Mouse (Mus musculus): Measurements from ENCODE around the gene Olfr101. TPM values are rescaled to one million over a fixed set of nuclear protein-coding genes. Genes with fewer than 3 reads are reported as not detected.

The Olfr101 gene
- total RNA-seq, 1 experiment, result not detected

GRCm38 (mm10) chr17:37275626-37276248 lies 28.4 kb downstream of the Olfr101 start:
- H3K27ac ChIP-seq (ENCODE audit: insufficient read depth, low read depth, low read length, poor library complexity, severe bottlenecking), result no peak overlapping the region
- no peak overlapping the region for H3K9ac ChIP-seq (ENCODE audit: insufficient read depth, low read depth, low read length, poor library complexity, severe bottlenecking)
- H3K9me3 ChIP-seq (ENCODE audit: control insufficient read depth, insufficient read depth, low read depth, low read length), result no peaks in the 10 kb centered on the region
- peaks cover 0 to 2% of the 10 kb centered on the region in 2 experiments; a peak in 1 of 4 replicates for H3K4me1 ChIP-seq (ENCODE audit: control insufficient read depth in 2 of 2, insufficient read depth in 2 of 2, low read length in 2 of 2, poor library complexity in 1 of 2)
- H3K4me3 ChIP-seq (ENCODE audit: insufficient read depth in 1 of 2, low read depth in 1 of 2, low read length in 2 of 2, poor library complexity in 1 of 2, severe bottlenecking in 1 of 2), result no peak overlapping the region
- in situ Hi-C loops (cut with MboI; ENCODE audit: low sequenced_read_pairs in 2 of 2, unreplicated experiment in 2 of 2), result no loop called here
- DNase-seq (ENCODE audit: low read depth, low spot score), result no peak
- no peak for TF ChIP-seq CHD2 (IDR thresholded peaks at IDR 0.05; ENCODE audit: low read depth, low read length)
- no peak for TF ChIP-seq ZC3H11A (IDR thresholded peaks at IDR 0.05; ENCODE audit: borderline replicate concordance, low read depth, low read length)
- no peak for TF ChIP-seq ZNF384 (IDR thresholded peaks at IDR 0.05; ENCODE audit: low read depth, low read length)
- TF ChIP-seq HCFC1 (IDR thresholded peaks at IDR 0.05; ENCODE audit: borderline replicate concordance, insufficient read depth, low read length), result no peak
- no peak for TF ChIP-seq MAFK (IDR thresholded peaks at IDR 0.05; ENCODE audit: insufficient read depth, low read depth, low read length)
- H3K36me3 ChIP-seq (ENCODE audit: control insufficient read depth, insufficient read depth, low read length, poor library complexity, severe bottlenecking), result no peaks in the 10 kb centered on the region

GRCm38 (mm10) chr17:37270702-37271092 lies 33.4 kb downstream of the Olfr101 start:
- no peak for DNase-seq (ENCODE audit: low read depth, low spot score)
- Histone ChIP-seq H3K4me3 (ENCODE audit: insufficient read depth in 1 of 2, low read depth in 1 of 2, low read length in 2 of 2, poor library complexity in 1 of 2, severe bottlenecking in 1 of 2) (peak overlapping the region; percentile 64), H3K36me3 (ENCODE audit: control insufficient read depth, insufficient read depth, low read length, poor library complexity, severe bottlenecking) (no peaks in the 10 kb centered on the region), H3K9me3 (ENCODE audit: control insufficient read depth, insufficient read depth, low read depth, low read length) (no peaks in the 10 kb centered on the region), H3K4me1 (ENCODE audit: control insufficient read depth in 2 of 2, insufficient read depth in 2 of 2, low read length in 2 of 2, poor library complexity in 1 of 2) (peaks cover 0 to 2% of the 10 kb centered on the region in 2 experiments; a peak in 1 of 4 replicates), H3K9ac (ENCODE audit: insufficient read depth, low read depth, low read length, poor library complexity, severe bottlenecking) (no peak overlapping the region), H3K27ac (ENCODE audit: insufficient read depth, low read depth, low read length, poor library complexity, severe bottlenecking) (no peak overlapping the region)
- in situ Hi-C loops (cut with MboI; ENCODE audit: low sequenced_read_pairs in 2 of 2, unreplicated experiment in 2 of 2), result no loop called here
- TF ChIP-seq CHD2 (IDR thresholded peaks at IDR 0.05; ENCODE audit: low read depth, low read length), result no peak
- TF ChIP-seq HCFC1 (IDR thresholded peaks at IDR 0.05; ENCODE audit: borderline replicate concordance, insufficient read depth, low read length), result no peak
- TF ChIP-seq MAFK (IDR thresholded peaks at IDR 0.05; ENCODE audit: insufficient read depth, low read depth, low read length), result no peak
- no peak for TF ChIP-seq ZNF384 (IDR thresholded peaks at IDR 0.05; ENCODE audit: low read depth, low read length)
- TF ChIP-seq ZC3H11A (IDR thresholded peaks at IDR 0.05; ENCODE audit: borderline replicate concordance, low read depth, low read length), result no peak

- TF ChIP-seq ZNF384 (IDR thresholded peaks at IDR 0.05; ENCODE audit: low read depth, low read length), result no peak
- no peak for TF ChIP-seq MAFK (IDR thresholded peaks at IDR 0.05; ENCODE audit: insufficient read depth, low read depth, low read length)
- peak; percentile 98 for TF ChIP-seq CHD2 (IDR thresholded peaks at IDR 0.05; ENCODE audit: low read depth, low read length)
- TF ChIP-seq HCFC1 (IDR thresholded peaks at IDR 0.05; ENCODE audit: borderline replicate concordance, insufficient read depth, low read length), result no peak
- 0 out of 2 replicates have a peak, but pooled peaks have one; percentile 32 for TF ChIP-seq ZC3H11A (IDR thresholded peaks at IDR 0.05; ENCODE audit: borderline replicate concordance, low read depth, low read length)
- Histone ChIP-seq H3K27ac (ENCODE audit: insufficient read depth, low read depth, low read length, poor library complexity, severe bottlenecking) (no peak within 1 kb of the TSS), H3K9ac (ENCODE audit: insufficient read depth, low read depth, low read length, poor library complexity, severe bottlenecking) (peak within 1 kb of the TSS; percentile 22), H3K4me3 (ENCODE audit: insufficient read depth in 1 of 2, low read depth in 1 of 2, low read length in 2 of 2, poor library complexity in 1 of 2, severe bottlenecking in 1 of 2) (peak within 1 kb of the TSS; percentile 64), H3K9me3 (ENCODE audit: control insufficient read depth, insufficient read depth, low read depth, low read length) (no peaks in the 10 kb centered on the region), H3K4me1 (ENCODE audit: control insufficient read depth in 2 of 2, insufficient read depth in 2 of 2, low read length in 2 of 2, poor library complexity in 1 of 2) (peaks cover 0 to 2% of the 10 kb centered on the region in 2 experiments; a peak in 1 of 4 replicates), H3K36me3 (ENCODE audit: control insufficient read depth, insufficient read depth, low read length, poor library complexity, severe bottlenecking) (no peaks in the 10 kb centered on the region)
- DNase-seq (ENCODE audit: low read depth, low spot score), result peak; percentile 89
- in situ Hi-C loops (cut with MboI; ENCODE audit: low sequenced_read_pairs in 2 of 2, unreplicated experiment in 2 of 2), result no loop called here
These were observed 33.9 kb downstream of the Olfr101 start, which contains the start of gene H2-M3 for GRCm38 (mm10) chr17:37270058-37270701. TSS of gene H2-M3 (plus strand) at chr17:37270220.

GRCm38 (mm10) chr17:37263626-37264025 lies 40.5 kb downstream of the Olfr101 start, which contains the start of gene Olfr98:
TSS of gene Olfr98 (minus strand) at chr17:37263749.
- Histone ChIP-seq H3K4me1 (ENCODE audit: control insufficient read depth in 2 of 2, insufficient read depth in 2 of 2, low read length in 2 of 2, poor library complexity in 1 of 2) (no peaks in the 10 kb centered on the region), H3K27ac (ENCODE audit: insufficient read depth, low read depth, low read length, poor library complexity, severe bottlenecking) (no peak within 1 kb of the TSS)
- in situ Hi-C loops (cut with MboI; ENCODE audit: low sequenced_read_pairs in 2 of 2, unreplicated experiment in 2 of 2), result no loop called here

More at GRCm38 (mm10) chr17:37263626-37264025, 40.5 kb downstream of the Olfr101 start, which contains the start of gene Olfr98:
- no peaks in the 10 kb centered on the region for H3K9me3 ChIP-seq (ENCODE audit: control insufficient read depth, insufficient read depth, low read depth, low read length)
- no peaks in the 10 kb centered on the region for H3K36me3 ChIP-seq (ENCODE audit: control insufficient read depth, insufficient read depth, low read length, poor library complexity, severe bottlenecking)
- no peak within 1 kb of the TSS for H3K9ac ChIP-seq (ENCODE audit: insufficient read depth, low read depth, low read length, poor library complexity, severe bottlenecking)
- no peak for TF ChIP-seq HCFC1 (IDR thresholded peaks at IDR 0.05; ENCODE audit: borderline replicate concordance, insufficient read depth, low read length)
- no peak for TF ChIP-seq MAFK (IDR thresholded peaks at IDR 0.05; ENCODE audit: insufficient read depth, low read depth, low read length)
- no peak for TF ChIP-seq ZNF384 (IDR thresholded peaks at IDR 0.05; ENCODE audit: low read depth, low read length)
- TF ChIP-seq CHD2 (IDR thresholded peaks at IDR 0.05; ENCODE audit: low read depth, low read length), result no peak
- no peak for TF ChIP-seq ZC3H11A (IDR thresholded peaks at IDR 0.05; ENCODE audit: borderline replicate concordance, low read depth, low read length)
- no peak within 1 kb of the TSS for H3K4me3 ChIP-seq (ENCODE audit: insufficient read depth in 1 of 2, low read depth in 1 of 2, low read length in 2 of 2, poor library complexity in 1 of 2, severe bottlenecking in 1 of 2)
- DNase-seq (ENCODE audit: low read depth, low spot score), result no peak

Data from ES-E14 (cell line).